Mouse (Mus musculus) hindbrain, embryonic 11.5 days (tissue): Measurements from ENCODE around the gene Dexi. TPM values are rescaled to one million over a fixed set of nuclear protein-coding genes. Genes with fewer than 3 reads are reported as not detected.

Experiments used
- ATAC-seq: fragments of 200-750 bp; cut with Nextera tagmentation; 2 replicates; pipeline ENCODE4 v1.8.0; 2017; ENCODE audit warnings: mild to moderate bottlenecking, moderate TSS enrichment, moderate library complexity; ENCODE audit not compliant: low FRiP score
- DNase-seq: peaks from one replicate; pipeline ENCODE4 v3.0.0-alpha.2; 2015; ENCODE audit warnings: low spot score
- H3K27ac ChIP-seq: fragments of 300-500 bp; sonication (generic); 2 replicates; pipeline ENCODE4 v1.5.1; 2014; ENCODE audit warnings: mild to moderate bottlenecking, low read depth, low read length
- H3K27me3 ChIP-seq: fragments of 300-500 bp; sonication (generic); 2 replicates; pipeline ENCODE4 v1.6.1; 2014; ENCODE audit warnings: mild to moderate bottlenecking, low read length, moderate library complexity, mixed read lengths; ENCODE audit not compliant: control insufficient read depth, insufficient read depth
- H3K36me3 ChIP-seq: fragments of 300-500 bp; sonication (generic); 2 replicates; pipeline ENCODE4 v1.6.1; 2014; ENCODE audit warnings: mild to moderate bottlenecking, low read length, moderate library complexity, mixed read lengths; ENCODE audit not compliant: control insufficient read depth, insufficient read depth
- H3K4me1 ChIP-seq: fragments of 300-500 bp; sonication (generic); replicated peaks from 2 replicates; pipeline ENCODE4 v1.6.1; 2014; ENCODE audit warnings: low read length, mixed read lengths; ENCODE audit not compliant: control insufficient read depth, insufficient read depth
- H3K4me2 ChIP-seq: fragments of 300-500 bp; sonication (generic); replicated peaks from 2 replicates; pipeline ENCODE4 v1.6.1; 2014; ENCODE audit warnings: mild to moderate bottlenecking, low read depth, low read length
- H3K4me3 ChIP-seq: fragments of 300-500 bp; sonication (generic); 2 replicates; pipeline ENCODE4 v1.5.1; 2014; ENCODE audit warnings: low read depth, low read length
- H3K9ac ChIP-seq: fragments of 300-500 bp; sonication (generic); 2 replicates; pipeline ENCODE4 v1.6.1; 2014; ENCODE audit warnings: low read depth, low read length
- H3K9me3 ChIP-seq: fragments of 300-500 bp; sonication (generic); 2 replicates; pipeline ENCODE4 v1.6.1; 2016; ENCODE audit warnings: low read length; ENCODE audit not compliant: control insufficient read depth
- WGBS: fragments of 180-500 bp; shearing (Covaris S2); extraction: QIAGEN DNeasy Blood & Tissue Kit; methylation state at CpG from one replicate; pipeline ENCODE4 v1.1.7; 2014; 5-methylcytosine and 5-hydroxymethylcytosine counted together
- polyA plus RNA-seq: library from polyadenylated mRNA; unstranded; fragments of >200 nt; fragmentation: Nextera tagmentation; extraction: Ambion mirVana; gene quantifications from 2 replicates; pipeline ENCODE4 v1.2.1, GENCODE M21; 2014

Dexi gene
- 21.9 and 23.2 TPM in 2 replicates for polyA plus RNA-seq

GRCm38 (mm10) chr16:10542698-10543365, at the start of gene Dexi:
Gene Dexi, minus strand, starts transcription at chr16:10543054.
- no peaks in the 10 kb centered on the region for H3K36me3 ChIP-seq
- peak within 1 kb of the TSS; percentile 79 for H3K4me2 ChIP-seq
- DNase-seq (peak; percentile 93), ATAC-seq (peak; percentile 93)
- H3K27ac ChIP-seq, result peak within 1 kb of the TSS; percentile 77
- peak within 1 kb of the TSS; percentile 69 for H3K4me3 ChIP-seq
- H3K4me1 ChIP-seq, result peaks cover 10% of the 10 kb centered on the region
- H3K9me3 ChIP-seq, result no peaks in the 10 kb centered on the region
- no peaks in the 10 kb centered on the region for H3K27me3 ChIP-seq
- WGBS, result under 1% methylated on average over 30 of the region's 61 CpGs
- H3K9ac ChIP-seq, result peak within 1 kb of the TSS; percentile 79

GRCm38 (mm10) chr16:10586546-10586945, 43.7 kb upstream of the Dexi start:
- ATAC-seq (no peak), DNase-seq (no peak)
- WGBS, result 89% methylated on average over 3 of the region's 3 CpGs

GRCm38 (mm10) chr16:10585165-10585564, 42.3 kb upstream of the Dexi start:
- Histone ChIP-seq H3K4me2 (no peak overlapping the region), H3K27ac (no peak overlapping the region), H3K4me3 (no peak overlapping the region), H3K36me3 (no peaks in the 10 kb centered on the region), H3K4me1 (no peaks in the 10 kb centered on the region), H3K27me3 (no peaks in the 10 kb centered on the region), H3K9ac (no peak overlapping the region), H3K9me3 (no peaks in the 10 kb centered on the region)
- ATAC-seq (no peak), DNase-seq (no peak)
- 78% methylated on average over 1 of the region's 1 CpGs for WGBS

More at GRCm38 (mm10) chr16:10586546-10586945, 43.7 kb upstream of the Dexi start:
- Histone ChIP-seq H3K27ac (no peak overlapping the region), H3K27me3 (no peaks in the 10 kb centered on the region), H3K9ac (no peak overlapping the region), H3K9me3 (no peaks in the 10 kb centered on the region), H3K4me3 (no peak overlapping the region), H3K4me2 (no peak overlapping the region), H3K36me3 (no peaks in the 10 kb centered on the region), H3K4me1 (no peaks in the 10 kb centered on the region)

GRCm38 (mm10) chr16:10581234-10581898, 38.5 kb upstream of the Dexi start:
- H3K4me1 ChIP-seq, result no peaks in the 10 kb centered on the region
- H3K9me3 ChIP-seq, result no peaks in the 10 kb centered on the region
- no peak overlapping the region for H3K9ac ChIP-seq
- no peak overlapping the region for H3K4me2 ChIP-seq
- no peak for ATAC-seq
- no peaks in the 10 kb centered on the region for H3K36me3 ChIP-seq
- no peak overlapping the region for H3K4me3 ChIP-seq
- H3K27ac ChIP-seq, result no peak overlapping the region
- DNase-seq, result no peak
- H3K27me3 ChIP-seq, result no peaks in the 10 kb centered on the region
- WGBS, result 90% methylated on average over 2 of the region's 2 CpGs

- Histone ChIP-seq H3K27ac (no peak overlapping the region), H3K36me3 (no peaks in the 10 kb centered on the region), H3K4me2 (no peak overlapping the region), H3K9ac (no peak overlapping the region), H3K9me3 (no peaks in the 10 kb centered on the region), H3K4me3 (no peak overlapping the region), H3K27me3 (no peaks in the 10 kb centered on the region), H3K4me1 (no peaks in the 10 kb centered on the region)
- no peak for ATAC-seq
- no peak for DNase-seq
- 81% methylated on average over 1 of the region's 1 CpGs for WGBS
These were observed 35.5 kb upstream of the Dexi start for GRCm38 (mm10) chr16:10578376-10578775.

- Histone ChIP-seq H3K36me3 (no peaks in the 10 kb centered on the region), H3K4me1 (no peaks in the 10 kb centered on the region), H3K4me3 (no peak overlapping the region), H3K9ac (no peak overlapping the region), H3K9me3 (no peaks in the 10 kb centered on the region), H3K27me3 (no peaks in the 10 kb centered on the region), H3K27ac (no peak overlapping the region), H3K4me2 (no peak overlapping the region)
- DNase-seq, result no peak
- ATAC-seq, result no peak
- 85% methylated on average over 5 of the region's 5 CpGs for WGBS
These were observed 34.7 kb upstream of the Dexi start for GRCm38 (mm10) chr16:10577548-10577947.

- Histone ChIP-seq H3K4me1 (no peaks in the 10 kb centered on the region), H3K27me3 (no peaks in the 10 kb centered on the region), H3K9me3 (no peaks in the 10 kb centered on the region), H3K27ac (no peak overlapping the region), H3K9ac (no peak overlapping the region), H3K4me2 (no peak overlapping the region), H3K36me3 (no peaks in the 10 kb centered on the region), H3K4me3 (no peak overlapping the region)
- ATAC-seq (no peak), DNase-seq (no peak)
- 83% methylated on average over 4 of the region's 4 CpGs for WGBS
These were observed 33.1 kb upstream of the Dexi start for GRCm38 (mm10) chr16:10575915-10576314.

- ATAC-seq (no peak), DNase-seq (no peak)
- no peaks in the 10 kb centered on the region for H3K4me1 ChIP-seq
- no peak overlapping the region for H3K4me3 ChIP-seq
- H3K9me3 ChIP-seq, result no peaks in the 10 kb centered on the region
- no peak overlapping the region for H3K27ac ChIP-seq
- no peaks in the 10 kb centered on the region for H3K27me3 ChIP-seq
- H3K9ac ChIP-seq, result no peak overlapping the region
- no peaks in the 10 kb centered on the region for H3K36me3 ChIP-seq
- H3K4me2 ChIP-seq, result no peak overlapping the region
- WGBS, result 65% methylated on average over 2 of the region's 2 CpGs
These were observed 32.1 kb upstream of the Dexi start for GRCm38 (mm10) chr16:10574936-10575335.

- Histone ChIP-seq H3K27me3 (no peaks in the 10 kb centered on the region), H3K36me3 (no peaks in the 10 kb centered on the region), H3K4me3 (no peak overlapping the region), H3K27ac (no peak overlapping the region), H3K4me2 (no peak overlapping the region), H3K9me3 (no peaks in the 10 kb centered on the region), H3K9ac (no peak overlapping the region), H3K4me1 (no peaks in the 10 kb centered on the region)
- DNase-seq (peak; percentile 29), ATAC-seq (no peak)
- WGBS, result 67% methylated on average over 2 of the region's 2 CpGs
These were observed 29.0 kb upstream of the Dexi start for GRCm38 (mm10) chr16:10571820-10572219.
